Mouse (Mus musculus): ENCODE data around the gene 5530401A14Rik. TPM values are rescaled to one million over a fixed set of nuclear protein-coding genes. Genes with fewer than 3 reads are reported as not detected.

5530401A14Rik gene
- total RNA-seq (2023) = 0.38 TPM in 1 of 2 replicates, not detected in the other

GRCm38 (mm10) chr11:81860250-81860972 is at the start of gene 5530401A14Rik:
Gene 5530401A14Rik, plus strand, starts transcription at chr11:81860673.

Other genes starting within 250 kb of the 5530401A14Rik start
- not detected in 2 replicates for gene Asic2, start 107.8 kb downstream of the 5530401A14Rik start, total RNA-seq (2023)
- 8.5 and 46.6 TPM in 2 replicates for gene Ccl2, start 174.9 kb downstream of the 5530401A14Rik start, total RNA-seq (2023)
- not detected in 2 replicates for gene Gm17268, start 177.9 kb downstream of the 5530401A14Rik start, total RNA-seq (2023)
- 0.63 TPM in 1 of 2 replicates, not detected in the other for gene Ccl7, start 185.0 kb downstream of the 5530401A14Rik start, total RNA-seq (2023)
- not detected in 2 replicates for gene Ccl11, start 197.2 kb downstream of the 5530401A14Rik start, total RNA-seq (2023)
- not detected in 2 replicates for gene Ccl12, start 241.2 kb downstream of the 5530401A14Rik start, total RNA-seq (2023)